In genomic region chr1:24267022-24267421, GRCm38 (mm10) we compare ENCODE assay signal across 26 mouse cellular contexts.
"Had no signal": no experiment of that assay in that cellular context is flagged by ENCODE, and none has a peak within 500 bp of the region (broad histone marks: within the 10 kb centered on the region; RNA-seq: fewer than 3 reads in every experiment).

No protein-coding gene starts in this region.

- H3K4me3 ChIP-seq: heart, adult 2 months; heart, embryonic 13.5 days; heart, embryonic 15.5 days; hindbrain, embryonic 13.5 days; hindbrain, embryonic 15.5 days; kidney, embryonic 15.5 days; limb, embryonic 10.5 days; limb, embryonic 12.5 days had no signal

- H3K4me2 ChIP-seq: heart, embryonic 11.5 days; heart, embryonic 13.5 days; heart, embryonic 15.5 days; hindbrain, embryonic 13.5 days; hindbrain, embryonic 15.5 days; kidney, embryonic 15.5 days; limb, embryonic 12.5 days; liver, embryonic 11.5 days had no signal

- H3K4me1 ChIP-seq: heart, embryonic 13.5 days; heart, embryonic 15.5 days; hindbrain, embryonic 13.5 days; hindbrain, embryonic 15.5 days; kidney, embryonic 15.5 days; limb, embryonic 10.5 days; limb, embryonic 12.5 days had no signal

- H3K27me3 ChIP-seq: heart, embryonic 13.5 days; heart, embryonic 15.5 days; hindbrain, embryonic 13.5 days; hindbrain, embryonic 15.5 days; kidney, embryonic 15.5 days; limb, embryonic 12.5 days had no signal

- H3K9me3 ChIP-seq: heart, embryonic 13.5 days; heart, embryonic 15.5 days; hindbrain, embryonic 13.5 days; hindbrain, embryonic 15.5 days; kidney, embryonic 15.5 days; limb, embryonic 10.5 days; limb, embryonic 12.5 days had no signal

- H3K9ac ChIP-seq: heart, embryonic 13.5 days; heart, embryonic 15.5 days; hindbrain, embryonic 13.5 days; hindbrain, embryonic 15.5 days; kidney, embryonic 15.5 days; limb, embryonic 12.5 days had no signal

- H3K27ac ChIP-seq: heart, adult 2 months; heart, embryonic 13.5 days; heart, embryonic 15.5 days; hindbrain, embryonic 13.5 days; hindbrain, embryonic 15.5 days; hindbrain, postnatal 0 days; kidney, embryonic 15.5 days; kidney, postnatal 0 days; limb, embryonic 10.5 days; limb, embryonic 12.5 days had no signal

- DNase-seq: gastrocnemius, postnatal 14 days; gastrocnemius, postnatal 36 days; heart, adult 11 months; heart, adult 2 months; heart, postnatal 14 days; heart, postnatal 36 days; kidney, adult 11 months; kidney, adult 2 months; kidney, adult 9 months; kidney, postnatal 14 days; kidney, postnatal 36 days; layer of hippocampus, adult 9-11 months; layer of hippocampus, postnatal 36 days; liver had no signal

- ATAC-seq: hindbrain, postnatal 0 days; intestine, embryonic 16.5 days had no signal

- H3K36me3 ChIP-seq: heart, embryonic 13.5 days; heart, embryonic 15.5 days; hindbrain, embryonic 13.5 days; hindbrain, embryonic 15.5 days; kidney, embryonic 15.5 days; limb, embryonic 10.5 days; limb, embryonic 12.5 days had no signal
